Mouse (Mus musculus) hindbrain, embryonic 14.5 days (tissue): ENCODE results near the gene Cdc42. TPM values are rescaled to one million over a fixed set of nuclear protein-coding genes. Genes with fewer than 3 reads are reported as not detected.

ENCODE experiments used
- ATAC-seq: fragments of 200-750 bp; cut with Nextera tagmentation; 2 replicates; pipeline ENCODE4 v1.8.0; 2017; ENCODE audit warnings: moderate number of reproducible peaks, mild to moderate bottlenecking, moderate TSS enrichment, moderate library complexity; ENCODE audit not compliant: low FRiP score
- DNase-seq: peaks from one replicate; pipeline ENCODE4 v3.0.0-alpha.2; 2015; ENCODE audit warnings: low spot score
- H3K27ac ChIP-seq: fragments of 300-500 bp; sonication (generic); 2 replicates; pipeline ENCODE4 v1.5.1; 2014; ENCODE audit warnings: mild to moderate bottlenecking, moderate library complexity
- H3K27me3 ChIP-seq: fragments of 300-500 bp; sonication (generic); 2 replicates; pipeline ENCODE4 v1.6.1; 2014; ENCODE audit warnings: mild to moderate bottlenecking, low read length, mixed read lengths; ENCODE audit not compliant: control insufficient read depth, insufficient read depth
- H3K36me3 ChIP-seq: fragments of 300-500 bp; sonication (generic); replicated peaks from 2 replicates; pipeline ENCODE4 v1.6.1; 2014; ENCODE audit not compliant: control insufficient read depth, insufficient read depth
- H3K4me1 ChIP-seq: fragments of 300-500 bp; sonication (generic); replicated peaks from 2 replicates; pipeline ENCODE4 v1.6.1; 2014; ENCODE audit warnings: antibody characterized with exemption, low read length, mixed read lengths; ENCODE audit not compliant: control insufficient read depth, insufficient read depth
- H3K4me2 ChIP-seq: fragments of 300-500 bp; sonication (generic); replicated peaks from 2 replicates; pipeline ENCODE4 v1.6.1; 2014; ENCODE audit warnings: mild to moderate bottlenecking, moderate library complexity
- H3K4me3 ChIP-seq: fragments of 300-500 bp; sonication (generic); replicated peaks from 2 replicates; pipeline ENCODE4 v1.5.1; 2014; ENCODE audit warnings: mild to moderate bottlenecking, low read length
- H3K9ac ChIP-seq: fragments of 300-500 bp; sonication (generic); 2 replicates; pipeline ENCODE4 v1.6.1; 2014
- H3K9me3 ChIP-seq: fragments of 300-500 bp; sonication (generic); 2 replicates; pipeline ENCODE4 v1.6.1; 2016; ENCODE audit warnings: low read length; ENCODE audit not compliant: control insufficient read depth
- WGBS: fragments of 180-500 bp; shearing (Covaris S2); extraction: QIAGEN DNeasy Blood & Tissue Kit; methylation state at CpG from one replicate; pipeline ENCODE4 v1.1.7; 2014; 5-methylcytosine and 5-hydroxymethylcytosine counted together
- polyA plus RNA-seq: library from polyadenylated mRNA; unstranded; fragments of >200 nt; fragmentation: Nextera tagmentation; extraction: Ambion mirVana; gene quantifications from 2 replicates; pipeline ENCODE4 v1.2.1, GENCODE M21; 2014

Cdc42 gene
- polyA plus RNA-seq, 1 experiment from 2014 or later, result 1,007 TPM

- Histone ChIP-seq H3K27ac (no peak overlapping the region), H3K9ac (no peak overlapping the region)
- WGBS, result 38% methylated on average over 8 of the region's 8 CpGs
These were observed 51.0 kb downstream of the Cdc42 start for GRCm38 (mm10) chr4:137306577-137306888.

GRCm38 (mm10) chr4:137305831-137306576, 51.5 kb downstream of the Cdc42 start:
- no peak for ATAC-seq

More at GRCm38 (mm10) chr4:137306577-137306888, 51.0 kb downstream of the Cdc42 start:
- Histone ChIP-seq H3K36me3 (no peaks in the 10 kb centered on the region), H3K4me2 (no peak overlapping the region), H3K4me1 (peaks cover 6% of the 10 kb centered on the region; the same call in 1 of the 2 replicates), H3K9me3 (no peaks in the 10 kb centered on the region), H3K27me3 (no peaks in the 10 kb centered on the region), H3K4me3 (no peak overlapping the region)
- DNase-seq (no peak), ATAC-seq (no peak)

GRCm38 (mm10) chr4:137305066-137305465, 52.5 kb downstream of the Cdc42 start:
- no peak overlapping the region for H3K9ac ChIP-seq
- no peak overlapping the region for H3K4me2 ChIP-seq
- WGBS, result 90% methylated on average over 7 of the region's 7 CpGs
- H3K4me1 ChIP-seq, result peaks cover 6% of the 10 kb centered on the region; the same call in 1 of the 2 replicates
- no peak overlapping the region for H3K4me3 ChIP-seq
- no peak overlapping the region for H3K27ac ChIP-seq
- H3K27me3 ChIP-seq, result no peaks in the 10 kb centered on the region
- DNase-seq (no peak), ATAC-seq (no peak)
- no peaks in the 10 kb centered on the region for H3K9me3 ChIP-seq
- no peaks in the 10 kb centered on the region for H3K36me3 ChIP-seq

More at GRCm38 (mm10) chr4:137305831-137306576, 51.5 kb downstream of the Cdc42 start:
- Histone ChIP-seq H3K4me2 (no peak overlapping the region), H3K4me1 (peaks cover 6% of the 10 kb centered on the region; the same call in 1 of the 2 replicates), H3K9ac (no peak overlapping the region), H3K4me3 (no peak overlapping the region), H3K27me3 (no peaks in the 10 kb centered on the region), H3K27ac (no peak overlapping the region), H3K9me3 (no peaks in the 10 kb centered on the region), H3K36me3 (no peaks in the 10 kb centered on the region)
- no peak for DNase-seq
- WGBS, result 52% methylated on average over 13 of the region's 13 CpGs

GRCm38 (mm10) chr4:137304106-137304505, 53.4 kb downstream of the Cdc42 start:
- 89% methylated on average over 7 of the region's 7 CpGs for WGBS
- Histone ChIP-seq H3K27me3 (no peaks in the 10 kb centered on the region), H3K9ac (no peak overlapping the region), H3K4me3 (no peak overlapping the region), H3K9me3 (no peaks in the 10 kb centered on the region), H3K4me1 (peaks cover 6% of the 10 kb centered on the region; the same call in 1 of the 2 replicates), H3K4me2 (no peak overlapping the region), H3K36me3 (no peaks in the 10 kb centered on the region), H3K27ac (no peak overlapping the region)
- ATAC-seq (no peak), DNase-seq (no peak)

- Histone ChIP-seq H3K4me2 (no peak overlapping the region), H3K27ac (no peak overlapping the region), H3K9ac (no peak overlapping the region), H3K9me3 (no peaks in the 10 kb centered on the region), H3K27me3 (no peaks in the 10 kb centered on the region), H3K4me1 (0 out of 2 replicates have a peak, but pooled peaks cover 6% of the 10 kb centered on the region), H3K4me3 (no peak overlapping the region), H3K36me3 (no peaks in the 10 kb centered on the region)
- no peak for DNase-seq
- 0 out of 2 replicates have a peak, but pooled peaks have one; percentile 31 for ATAC-seq
- WGBS, result 60% methylated on average over 16 of the region's 16 CpGs
These were observed 55.9 kb downstream of the Cdc42 start for GRCm38 (mm10) chr4:137301635-137302034.

GRCm38 (mm10) chr4:137300227-137300626, 57.3 kb downstream of the Cdc42 start:
- H3K36me3 ChIP-seq, result no peaks in the 10 kb centered on the region
- DNase-seq (no peak), ATAC-seq (no peak)
- no peaks in the 10 kb centered on the region for H3K9me3 ChIP-seq
- no peak overlapping the region for H3K4me2 ChIP-seq
- H3K4me1 ChIP-seq, result no peaks in the 10 kb centered on the region
- no peaks in the 10 kb centered on the region for H3K27me3 ChIP-seq
- WGBS, result 95% methylated on average over 13 of the region's 13 CpGs
- no peak overlapping the region for H3K9ac ChIP-seq
- H3K4me3 ChIP-seq, result no peak overlapping the region
- H3K27ac ChIP-seq, result no peak overlapping the region

- H3K36me3 ChIP-seq, result no peaks in the 10 kb centered on the region
- no peak overlapping the region for H3K9ac ChIP-seq
- DNase-seq, result no peak
- no peaks in the 10 kb centered on the region for H3K27me3 ChIP-seq
- H3K27ac ChIP-seq, result no peak overlapping the region
- 80% methylated on average over 8 of the region's 8 CpGs for WGBS
- ATAC-seq, result no peak
- H3K4me1 ChIP-seq, result no peaks in the 10 kb centered on the region
- H3K9me3 ChIP-seq, result no peaks in the 10 kb centered on the region
- no peak overlapping the region for H3K4me3 ChIP-seq
- H3K4me2 ChIP-seq, result no peak overlapping the region
These were observed 59.1 kb downstream of the Cdc42 start for GRCm38 (mm10) chr4:137298406-137298805.

GRCm38 (mm10) chr4:137297611-137298010, 59.9 kb downstream of the Cdc42 start:
- Histone ChIP-seq H3K9me3 (no peaks in the 10 kb centered on the region), H3K4me1 (no peaks in the 10 kb centered on the region), H3K27me3 (no peaks in the 10 kb centered on the region), H3K9ac (no peak overlapping the region), H3K27ac (no peak overlapping the region), H3K4me3 (no peak overlapping the region), H3K36me3 (no peaks in the 10 kb centered on the region), H3K4me2 (no peak overlapping the region)
- no peak for ATAC-seq
- DNase-seq, result no peak
- WGBS, result 86% methylated on average over 4 of the region's 4 CpGs

GRCm38 (mm10) chr4:137294951-137295350, 62.6 kb downstream of the Cdc42 start:
- Histone ChIP-seq H3K27me3 (no peaks in the 10 kb centered on the region), H3K4me1 (no peaks in the 10 kb centered on the region), H3K9me3 (no peaks in the 10 kb centered on the region), H3K27ac (no peak overlapping the region), H3K36me3 (no peaks in the 10 kb centered on the region), H3K4me3 (no peak overlapping the region), H3K9ac (no peak overlapping the region), H3K4me2 (no peak overlapping the region)
- no peak for ATAC-seq
- WGBS, result 91% methylated on average over 8 of the region's 8 CpGs
- DNase-seq, result no peak
